Mouse (Mus musculus): ENCODE results near the gene Camk2b.

- TF ChIP-seq CTCF (IDR thresholded peaks at IDR 0.05; ENCODE audit: low read depth) (no peak), EP300 (IDR thresholded peaks at IDR 0.05; ENCODE audit: low read depth) (no peak)
Measured at GRCm38 (mm10) chr11:5954435-5954834, 111.7 kb downstream of the Camk2b start.
